Mouse (Mus musculus) heart, adult 2 months (tissue): ENCODE results near the gene Sidt2. TPM values are rescaled to one million over a fixed set of nuclear protein-coding genes. Genes with fewer than 3 reads are reported as not detected.

ENCODE experiments used
- DNase-seq, 2 experiments: peaks; one replicate each; pipeline ENCODE4 v3.0.0; 2021
- H3K27ac ChIP-seq: fragments of 200-600 bp; 2 replicates; pipeline ENCODE4 v1.8.1; 2022
- H3K27me3 ChIP-seq: fragments of 200-500 bp; 2 replicates; pipeline ENCODE4 v1.6.1; 2012; ENCODE audit warnings: mild to moderate bottlenecking, low read length, inconsistent platforms, mixed read lengths; ENCODE audit not compliant: control insufficient read depth, insufficient read depth
- H3K36me3 ChIP-seq: fragments of 200-500 bp; 2 replicates; pipeline ENCODE4 v1.6.1; 2012; ENCODE audit warnings: low read length, inconsistent platforms; ENCODE audit not compliant: control insufficient read depth, insufficient read depth
- H3K4me1 ChIP-seq: fragments of 200-500 bp; 2 replicates; pipeline ENCODE4 v1.6.1; 2011; ENCODE audit warnings: low read length; ENCODE audit not compliant: control insufficient read depth, insufficient read depth
- H3K4me3 ChIP-seq: fragments of 200-600 bp; 2 replicates; pipeline ENCODE4 v1.8.1; 2022
- H3K79me2 ChIP-seq: fragments of 200-500 bp; replicated peaks from 2 replicates; pipeline ENCODE4 v1.6.1; 2012; ENCODE audit warnings: mild to moderate bottlenecking, inconsistent platforms, low read length, moderate library complexity, mixed read lengths; ENCODE audit not compliant: control insufficient read depth, insufficient read depth
- H3K9ac ChIP-seq: fragments of 200-500 bp; 2 replicates; pipeline ENCODE4 v1.6.1; 2012; ENCODE audit warnings: low read depth, mild to moderate bottlenecking, control low read depth, inconsistent platforms, low read length, mixed read lengths
- CTCF ChIP-seq: fragments of 200-600 bp; IDR thresholded peaks from 2 replicates; pipeline ENCODE4 v1.8.1; 2022; ENCODE audit warnings: antibody characterized with exemption, mild to moderate bottlenecking, moderate library complexity
- EP300 ChIP-seq: fragments of 200-500 bp; IDR thresholded peaks from 2 replicates; pipeline ENCODE4 v1.6.1; 2011; ENCODE audit warnings: low read depth, low read length, control low read depth; ENCODE audit not compliant: insufficient read depth
- POLR2A ChIP-seq: fragments of 200-500 bp; IDR thresholded peaks from 2 replicates; pipeline ENCODE4 v1.6.1; 2011; ENCODE audit warnings: mild to moderate bottlenecking, low read depth, low read length, control low read depth; ENCODE audit not compliant: insufficient read depth
- WGBS: fragments of 180-500 bp; shearing (Covaris S2); methylation state at CpG from one replicate; pipeline ENCODE4 v1.1.7; 2018; 5-methylcytosine and 5-hydroxymethylcytosine counted together
- intact Hi-C: fragments of 180-260 bp; cut with DNase I; formaldehyde crosslinking; loops from one replicate; pipeline ENCODE4 v1.15.1; 2025
- polyA plus RNA-seq: library from polyadenylated mRNA; depleted of rRNA; stranded (reverse); fragments of >200 nt; gene quantifications from 2 replicates; pipeline ENCODE4 v1.2.3, GENCODE M21; 2012
- total RNA-seq, 2 experiments: library from RNA; stranded (reverse); gene quantifications; 2 replicates each; pipeline ENCODE4 v1.2.3; 2021

Gene Sidt2
- total and polyA plus RNA-seq, 3 experiments, result 71.6 to 216 (median 81.7) TPM

DNA sequence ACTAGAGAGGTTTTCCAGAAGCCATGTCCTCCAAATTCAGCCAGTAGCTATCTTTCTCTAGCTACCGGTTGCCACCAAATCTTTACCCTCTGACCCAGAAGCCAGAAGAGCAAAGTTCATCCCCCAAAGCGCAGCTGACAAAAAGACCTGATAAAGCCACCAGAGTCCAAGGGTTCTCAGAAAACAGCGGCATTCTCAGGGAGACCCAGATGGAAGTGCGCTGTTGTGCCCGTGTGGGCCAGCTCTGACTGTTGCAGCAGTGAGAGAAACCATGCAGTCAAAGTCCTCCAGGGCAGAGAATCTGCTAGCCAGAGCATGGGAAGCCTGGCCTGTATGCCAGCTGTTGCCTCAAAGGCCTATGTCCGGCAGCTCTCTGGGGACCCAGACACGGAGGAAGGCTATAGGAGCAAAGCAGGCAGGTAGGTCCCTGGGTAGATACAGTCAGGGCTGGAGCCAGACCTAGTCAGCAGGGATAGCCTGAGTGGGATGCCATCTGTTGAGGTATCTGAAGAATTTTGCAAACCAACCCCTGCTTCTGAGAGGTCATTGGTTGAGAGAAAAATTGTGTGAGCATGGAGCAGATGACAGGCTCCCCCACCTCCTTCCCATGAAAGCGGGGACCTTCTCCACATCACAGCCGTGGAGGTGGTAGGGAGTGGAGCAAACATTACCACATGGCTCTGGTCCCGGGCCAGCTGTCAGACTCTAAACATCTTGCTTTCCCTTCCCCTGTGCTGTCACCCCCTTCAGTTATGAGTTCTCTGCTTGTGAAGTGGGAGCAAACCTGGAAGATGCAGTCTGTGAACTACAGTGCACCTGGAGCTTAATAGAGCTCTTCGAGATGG, 22.3 kb downstream of the Sidt2 start:
- WGBS, result 58% methylated on average over 11 of the region's 11 CpGs
- H3K9ac ChIP-seq, result peak overlapping the region; percentile 8; the same call in 1 of the 2 replicates
- H3K27me3 ChIP-seq, result no peaks in the 10 kb centered on the region
- no peak for DNase-seq
- no peak overlapping the region for H3K4me3 ChIP-seq
- no peaks in the 10 kb centered on the region for H3K36me3 ChIP-seq
- H3K4me1 ChIP-seq, result peaks cover 3% of the 10 kb centered on the region
- intact Hi-C loops, result no loop called here
- TF ChIP-seq POLR2A (0 out of 2 replicates have a peak, but pooled peaks have one; percentile 15), EP300 (no peak), CTCF (no peak)
- peak overlapping the region; percentile 44 for H3K27ac ChIP-seq
- H3K79me2 ChIP-seq, result no peaks in the 10 kb centered on the region

DNA sequence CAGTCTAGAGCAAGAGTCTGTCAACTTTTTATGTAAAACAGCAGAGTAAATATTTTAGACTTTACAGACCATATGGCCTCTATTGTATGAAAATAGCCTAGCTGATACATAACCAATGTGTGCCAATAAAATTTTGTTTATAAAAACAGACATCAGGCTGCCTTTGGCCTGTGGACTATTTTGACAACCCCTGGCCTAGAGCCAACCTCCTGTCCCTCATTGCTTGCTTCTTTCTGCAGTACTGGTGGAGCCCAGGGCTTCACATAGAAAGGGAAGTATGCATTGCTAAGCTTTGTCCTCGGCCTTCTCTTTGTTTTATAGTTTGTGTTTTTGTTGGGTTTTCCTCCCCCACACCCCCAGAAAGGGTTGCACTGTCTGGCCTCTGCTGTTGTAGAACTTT, 23.1 kb downstream of the Sidt2 start:
- H3K27ac ChIP-seq, result no peak overlapping the region
- H3K4me3 ChIP-seq, result no peak overlapping the region
- 18% methylated on average over 1 of the region's 1 CpGs for WGBS
- intact Hi-C loops, result no loop called here
- H3K9ac ChIP-seq, result no peak overlapping the region
- no peaks in the 10 kb centered on the region for H3K79me2 ChIP-seq
- H3K27me3 ChIP-seq, result no peaks in the 10 kb centered on the region
- no peaks in the 10 kb centered on the region for H3K36me3 ChIP-seq
- no peak for DNase-seq
- peaks cover 3% of the 10 kb centered on the region for H3K4me1 ChIP-seq
- TF ChIP-seq POLR2A, result no peak

DNA sequence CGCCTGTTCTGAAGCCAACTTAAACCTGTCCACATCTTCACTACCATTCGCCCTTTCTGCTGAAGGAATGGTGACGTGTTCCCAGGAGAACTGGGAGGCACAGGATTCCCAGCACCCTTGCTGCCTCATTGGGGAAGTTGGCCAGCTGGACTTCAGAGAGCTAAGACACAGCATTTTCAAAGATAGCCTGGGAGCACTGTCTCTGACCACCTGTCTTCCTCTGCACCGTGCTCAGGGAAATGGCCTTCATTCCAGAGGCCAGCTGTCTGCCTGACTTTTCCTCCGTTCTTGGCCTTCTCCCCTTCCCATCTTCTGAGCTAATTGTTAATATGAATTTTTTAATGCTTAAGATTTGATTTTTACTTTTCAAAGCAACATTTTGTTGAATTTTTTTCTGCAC, 25.8 kb downstream of the Sidt2 start:
- 81% methylated on average over 5 of the region's 5 CpGs for WGBS

DNA sequence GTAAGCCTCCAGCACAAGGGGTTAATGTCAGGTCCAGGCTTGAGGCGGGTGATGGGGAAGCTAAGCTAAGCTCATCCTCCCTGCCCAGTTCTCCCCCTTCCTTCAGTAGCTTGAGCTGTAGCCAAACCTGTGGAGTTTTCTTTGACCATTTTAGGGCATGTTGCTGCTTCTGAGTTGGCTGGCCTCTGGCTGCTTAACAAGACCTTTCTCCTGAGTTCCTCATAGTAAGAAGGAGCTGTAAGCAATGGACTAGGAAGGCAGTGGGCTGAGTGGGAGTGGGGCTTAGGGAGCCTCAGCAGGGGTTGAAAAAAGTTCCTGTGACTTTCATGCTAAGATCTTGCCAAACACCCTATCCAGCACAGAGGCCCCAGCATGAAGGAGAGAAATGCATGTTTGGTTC, 35.2 kb downstream of the Sidt2 start:
- no peaks in the 10 kb centered on the region for H3K27me3 ChIP-seq
- peaks cover 2% of the 10 kb centered on the region for H3K36me3 ChIP-seq
- intact Hi-C loops, result loop anchor here (5.0 kb wide), 1 partner anchor 843 kb away; the partner anchor contains the start of gene Jaml
- peak in 1 of 2 experiments; percentile 13 for DNase-seq
- H3K4me3 ChIP-seq, result no peak overlapping the region
- no peaks in the 10 kb centered on the region for H3K79me2 ChIP-seq
- 26% methylated on average over 1 of the region's 1 CpGs for WGBS
- peaks cover 6% of the 10 kb centered on the region for H3K4me1 ChIP-seq
- H3K27ac ChIP-seq, result no peak overlapping the region; the same call in 1 of the 2 replicates
- TF ChIP-seq EP300, result no peak
- TF ChIP-seq POLR2A, result no peak
- no peak for TF ChIP-seq CTCF
- no peak overlapping the region for H3K9ac ChIP-seq

More for the DNA sequence above, 25.8 kb downstream of the Sidt2 start:
- no peaks in the 10 kb centered on the region for H3K27me3 ChIP-seq
- TF ChIP-seq POLR2A, result no peak
- TF ChIP-seq EP300, result no peak
- TF ChIP-seq CTCF, result no peak
- H3K36me3 ChIP-seq, result no peaks in the 10 kb centered on the region
- no peak overlapping the region for H3K27ac ChIP-seq
- H3K9ac ChIP-seq, result no peak overlapping the region
- H3K4me3 ChIP-seq, result no peak overlapping the region
- H3K79me2 ChIP-seq, result no peaks in the 10 kb centered on the region
- intact Hi-C loops, result no loop called here
- DNase-seq, result no peak
- H3K4me1 ChIP-seq, result peaks cover 3% of the 10 kb centered on the region

DNA sequence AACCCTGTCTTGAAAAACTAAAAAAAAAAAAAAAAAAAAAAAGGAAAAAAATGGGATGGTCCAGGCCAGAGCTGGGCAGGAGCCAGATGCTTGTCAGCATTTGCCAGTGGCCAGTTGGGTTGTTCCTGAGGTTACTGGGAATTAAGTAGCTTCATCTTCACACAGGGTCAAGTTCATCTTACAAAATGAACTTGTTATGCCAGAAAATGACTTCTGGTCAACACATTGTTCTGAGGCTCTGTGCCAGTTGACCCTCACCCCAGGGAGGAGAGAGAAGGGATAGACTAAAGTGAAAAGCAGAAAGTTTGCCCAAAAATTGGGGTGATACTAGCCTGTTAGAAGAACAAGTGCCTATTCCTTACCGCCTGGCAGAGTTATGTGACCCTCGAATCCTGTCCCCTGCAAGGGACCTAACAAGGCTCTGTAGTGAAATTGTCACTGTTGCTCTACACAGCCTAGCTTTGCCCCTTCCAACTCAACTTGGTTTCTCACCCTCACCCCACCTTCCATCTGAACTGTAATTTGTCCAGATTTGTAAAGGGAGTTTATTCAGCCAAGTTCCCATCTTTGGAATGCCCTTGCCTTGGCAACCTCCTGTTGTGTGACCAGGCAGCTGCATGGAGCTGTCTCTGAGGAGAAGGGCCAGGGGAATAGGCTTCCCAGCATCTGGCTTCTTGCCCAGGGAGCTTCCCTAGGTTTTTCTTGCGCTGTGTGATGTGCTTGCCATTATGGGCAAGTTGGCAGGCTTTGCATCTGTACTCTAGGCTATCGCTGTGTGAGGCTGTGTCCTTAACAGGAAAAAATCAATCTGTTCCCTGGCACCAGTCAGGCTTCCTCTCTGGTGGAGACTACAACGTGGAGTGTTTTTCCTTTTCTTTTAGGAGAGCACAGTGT, 37.8 kb downstream of the Sidt2 start:
- intact Hi-C loops, result no loop called here
- no peak for TF ChIP-seq CTCF
- no peak for TF ChIP-seq EP300
- no peak for TF ChIP-seq POLR2A
- Histone ChIP-seq H3K4me3 (no peak overlapping the region), H3K9ac (no peak overlapping the region), H3K27me3 (no peaks in the 10 kb centered on the region), H3K27ac (peak overlapping the region; percentile 47), H3K36me3 (peaks cover 2% of the 10 kb centered on the region), H3K79me2 (no peaks in the 10 kb centered on the region), H3K4me1 (peaks cover 6% of the 10 kb centered on the region)
- peak; percentile 60 to 66 for DNase-seq
- 43% methylated on average over 5 of the region's 5 CpGs for WGBS
